Mouse (Mus musculus): ENCODE results near the gene Slx1b. TPM values are rescaled to one million over a fixed set of nuclear protein-coding genes. Genes with fewer than 3 reads are reported as not detected.

The Slx1b gene
- polyA plus RNA-seq (2012; ENCODE audit: low replicate concordance) = 3.1 and 7.3 TPM in 2 replicates

DNA sequence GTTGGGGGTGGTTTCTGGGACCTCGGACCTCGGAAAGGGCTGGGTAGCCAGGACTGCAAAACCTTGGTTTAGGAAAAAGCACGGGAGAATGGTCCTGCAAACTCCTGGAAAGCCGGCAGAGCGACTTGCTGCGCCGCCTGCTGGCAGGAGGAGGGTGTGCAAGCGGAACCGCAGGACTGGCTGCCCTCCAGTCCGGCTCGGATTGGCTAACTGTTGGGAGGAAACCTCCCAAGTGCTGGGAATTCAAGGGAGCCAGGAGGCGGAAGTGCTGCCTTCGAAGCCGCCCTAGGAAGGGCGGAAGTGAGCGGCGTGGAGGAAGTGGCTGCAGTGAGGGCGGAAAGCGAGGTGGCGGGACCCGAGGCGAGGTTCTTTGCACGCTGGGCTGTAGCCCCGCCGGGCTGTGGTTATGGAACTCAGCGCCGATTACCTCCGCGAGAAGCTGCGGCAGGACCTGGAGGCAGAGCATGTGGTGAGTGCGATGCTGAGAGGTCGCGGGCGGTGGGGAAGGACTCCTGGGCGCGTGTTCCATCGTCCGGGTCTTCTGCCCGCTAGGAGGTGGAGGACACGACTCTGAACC is at the start of gene Slx1b:
TSS of gene Slx1b (minus strand) at position 154 of the 577 bp plus-strand sequence.

DNA sequence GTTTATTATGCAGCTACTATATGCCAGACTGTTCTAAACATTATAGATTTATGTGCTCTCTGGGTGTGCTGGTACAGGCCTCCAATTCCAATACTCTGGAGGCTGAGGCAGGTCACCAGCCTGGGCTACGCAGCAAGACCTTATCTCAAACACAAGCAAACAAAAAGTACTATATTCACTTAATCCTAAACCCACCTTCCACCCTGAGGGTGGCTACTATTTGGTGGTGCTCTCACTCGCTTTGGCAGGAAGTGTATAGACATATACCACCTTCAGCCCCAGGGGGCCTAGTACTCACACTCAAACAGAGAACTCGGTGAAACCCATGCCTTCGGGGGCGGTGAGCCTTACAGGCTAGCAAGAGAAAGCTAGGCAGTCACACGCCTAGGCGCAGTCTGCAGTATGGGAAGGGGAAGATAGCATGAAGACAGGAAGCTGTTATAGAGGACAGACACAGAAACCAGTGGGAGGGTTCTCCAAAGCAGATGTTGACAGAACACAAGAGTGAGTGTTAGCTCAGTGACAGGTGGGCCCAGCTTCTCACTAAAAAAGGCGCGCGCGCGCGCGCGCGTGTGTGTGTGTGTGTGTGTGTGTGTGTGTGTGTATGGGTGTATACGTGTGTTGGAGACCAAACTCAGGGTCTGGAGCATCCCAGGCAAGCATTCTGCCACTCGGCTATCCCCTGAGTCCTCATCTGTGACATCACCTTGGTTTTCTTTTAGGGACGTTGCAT is 12.0 kb upstream of the Slx1b start, which contains the start of gene Coro1a:
TSS of gene Coro1a (minus strand) at position 346 of the 733 bp plus-strand sequence.

GRCm38 (mm10) chr7:126695210-126695611 is 373 bp downstream of the Slx1b start, which contains the start of gene Bola2:
Gene Bola2, plus strand, starts transcription at chr7:126695401.

GRCm38 (mm10) chr7:126676207-126676606 is 19.4 kb downstream of the Slx1b start, which contains the start of gene Sult1a1:
Gene Sult1a1, minus strand, starts transcription at chr7:126676432.

GRCm38 (mm10) chr7:126649231-126650051 is 46.1 kb downstream of the Slx1b start, which contains the start of gene Sgf29:
Gene Sgf29, plus strand, starts transcription at chr7:126649309.

Other genes with a start within 250 kb of the Slx1b start
- gene Atp2a1, start 232.7 kb downstream of the Slx1b start, polyA plus RNA-seq (2012; ENCODE audit: low replicate concordance) = 0.20 and 0.94 TPM in 2 replicates
- 95.0 and 124 TPM in 2 replicates for gene Sh2b1, start 220.4 kb downstream of the Slx1b start, polyA plus RNA-seq (2012; ENCODE audit: low replicate concordance)
- 18.1 and 40.0 TPM in 2 replicates for gene Tufm, start 208.4 kb downstream of the Slx1b start, polyA plus RNA-seq (2012; ENCODE audit: low replicate concordance)
- gene Atxn2l, start 192.3 kb downstream of the Slx1b start, polyA plus RNA-seq (2012; ENCODE audit: low replicate concordance) = 600 and 1,323 TPM in 2 replicates
- gene Eif3c, start 129.4 kb downstream of the Slx1b start, polyA plus RNA-seq (2012; ENCODE audit: low replicate concordance) = 43.4 and 50.0 TPM in 2 replicates
- 69.9 and 145 TPM in 2 replicates for gene Apobr, start 110.8 kb downstream of the Slx1b start, polyA plus RNA-seq (2012; ENCODE audit: low replicate concordance)
- 26.8 and 44.7 TPM in 2 replicates for gene Cln3, start 110.0 kb downstream of the Slx1b start, polyA plus RNA-seq (2012; ENCODE audit: low replicate concordance)
- 1.3 TPM in 2 replicates for gene Il27, start 100.8 kb downstream of the Slx1b start, polyA plus RNA-seq (2012; ENCODE audit: low replicate concordance)
- 4.9 and 6.8 TPM in 2 replicates for gene Nupr1, start 64.9 kb downstream of the Slx1b start, polyA plus RNA-seq (2012; ENCODE audit: low replicate concordance)
- 27.1 and 73.0 TPM in 2 replicates for gene Sgf29, start 46.5 kb downstream of the Slx1b start, polyA plus RNA-seq (2012; ENCODE audit: low replicate concordance)
- gene Sult1a1, start 19.4 kb downstream of the Slx1b start, polyA plus RNA-seq (2012; ENCODE audit: low replicate concordance) = 0.25 and 2.0 TPM in 2 replicates
- 85.0 and 156 TPM in 2 replicates for gene Bola2, start 383 bp downstream of the Slx1b start, polyA plus RNA-seq (2012; ENCODE audit: low replicate concordance)
- 2,019 and 2,208 TPM in 2 replicates for gene Coro1a, start 12.0 kb upstream of the Slx1b start, polyA plus RNA-seq (2012; ENCODE audit: low replicate concordance)
- 116 and 131 TPM in 2 replicates for gene Mapk3, start 63.8 kb upstream of the Slx1b start, polyA plus RNA-seq (2012; ENCODE audit: low replicate concordance)
- 2.9 and 4.6 TPM in 2 replicates for gene Gdpd3, start 70.5 kb upstream of the Slx1b start, polyA plus RNA-seq (2012; ENCODE audit: low replicate concordance)
- gene Ypel3, start 81.2 kb upstream of the Slx1b start, polyA plus RNA-seq (2012; ENCODE audit: low replicate concordance) = 614 and 1,558 TPM in 2 replicates
- gene Tbx6, start 85.7 kb upstream of the Slx1b start, polyA plus RNA-seq (2012; ENCODE audit: low replicate concordance) = 20.6 and 32.8 TPM in 2 replicates
- 144 and 186 TPM in 2 replicates for gene Ppp4c, start 96.7 kb upstream of the Slx1b start, polyA plus RNA-seq (2012; ENCODE audit: low replicate concordance)
- gene Fam57b, start 101.9 kb upstream of the Slx1b start, polyA plus RNA-seq (2012; ENCODE audit: low replicate concordance) = 0.18 TPM in 1 of 2 replicates, not detected in the other
- gene 4930451I11Rik, start 135.9 kb upstream of the Slx1b start, polyA plus RNA-seq (2012; ENCODE audit: low replicate concordance) = not detected in 2 replicates
- not detected in 2 replicates for gene Doc2a, start 151.6 kb upstream of the Slx1b start, polyA plus RNA-seq (2012; ENCODE audit: low replicate concordance)
- gene Hirip3, start 166.2 kb upstream of the Slx1b start, polyA plus RNA-seq (2012; ENCODE audit: low replicate concordance) = 46.3 and 48.6 TPM in 2 replicates
- gene Ino80e, start 166.6 kb upstream of the Slx1b start, polyA plus RNA-seq (2012; ENCODE audit: low replicate concordance) = 411 and 521 TPM in 2 replicates
- gene Taok2, start 188.9 kb upstream of the Slx1b start, polyA plus RNA-seq (2012; ENCODE audit: low replicate concordance) = 190 and 438 TPM in 2 replicates
- gene Tmem219, start 227.1 kb upstream of the Slx1b start, polyA plus RNA-seq (2012; ENCODE audit: low replicate concordance) = 94.2 and 130 TPM in 2 replicates
- 30.5 and 84.4 TPM in 2 replicates for gene Kctd13, start 233.1 kb upstream of the Slx1b start, polyA plus RNA-seq (2012; ENCODE audit: low replicate concordance)